Mouse (Mus musculus) regulatory T cell (primary cell): ENCODE measurements at regions not wholly inside any gene's neighbourhood (a gene's known extent, or its start where the extent isn't known, plus 50 kb on each side); places are given as distances from the start of the nearest gene placed in this dataset.

Experiments used
- in situ Hi-C: fragments of 300-600 bp; cut with MboI, MseI; formaldehyde crosslinking; loops from one replicate; pipeline ENCODE4 v1.15.1; 2025; ENCODE audit warnings: high pct_unique_total_duplicates

DNA sequence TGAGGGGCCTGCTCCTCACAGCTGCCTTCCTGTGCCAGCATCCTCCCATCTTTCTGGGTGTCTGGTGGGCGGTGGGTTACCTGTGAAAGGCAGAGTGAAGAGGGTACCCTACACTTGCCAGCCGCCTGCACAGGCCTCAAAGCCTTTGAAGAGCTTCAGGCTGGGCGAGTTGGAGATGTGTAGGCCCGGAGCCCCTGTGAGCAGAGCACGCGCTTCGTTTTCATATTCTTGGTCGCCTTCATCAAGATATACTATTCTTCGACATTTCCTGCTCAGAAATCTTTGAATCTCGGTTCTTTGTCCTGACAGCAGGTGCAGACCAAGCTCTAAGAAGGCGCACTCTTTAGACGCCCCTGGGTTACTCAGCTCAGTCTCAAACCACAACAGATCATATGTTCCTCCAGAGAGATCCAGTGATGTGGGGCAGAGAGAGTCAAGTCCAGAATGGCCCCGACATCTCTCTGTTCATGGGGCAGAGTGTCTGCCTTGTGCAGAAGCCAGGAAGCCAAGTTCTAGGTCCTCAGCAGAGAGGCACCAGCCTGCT, 170.7 kb upstream of the Id2 start:
- in situ Hi-C loops: no loop called here

DNA sequence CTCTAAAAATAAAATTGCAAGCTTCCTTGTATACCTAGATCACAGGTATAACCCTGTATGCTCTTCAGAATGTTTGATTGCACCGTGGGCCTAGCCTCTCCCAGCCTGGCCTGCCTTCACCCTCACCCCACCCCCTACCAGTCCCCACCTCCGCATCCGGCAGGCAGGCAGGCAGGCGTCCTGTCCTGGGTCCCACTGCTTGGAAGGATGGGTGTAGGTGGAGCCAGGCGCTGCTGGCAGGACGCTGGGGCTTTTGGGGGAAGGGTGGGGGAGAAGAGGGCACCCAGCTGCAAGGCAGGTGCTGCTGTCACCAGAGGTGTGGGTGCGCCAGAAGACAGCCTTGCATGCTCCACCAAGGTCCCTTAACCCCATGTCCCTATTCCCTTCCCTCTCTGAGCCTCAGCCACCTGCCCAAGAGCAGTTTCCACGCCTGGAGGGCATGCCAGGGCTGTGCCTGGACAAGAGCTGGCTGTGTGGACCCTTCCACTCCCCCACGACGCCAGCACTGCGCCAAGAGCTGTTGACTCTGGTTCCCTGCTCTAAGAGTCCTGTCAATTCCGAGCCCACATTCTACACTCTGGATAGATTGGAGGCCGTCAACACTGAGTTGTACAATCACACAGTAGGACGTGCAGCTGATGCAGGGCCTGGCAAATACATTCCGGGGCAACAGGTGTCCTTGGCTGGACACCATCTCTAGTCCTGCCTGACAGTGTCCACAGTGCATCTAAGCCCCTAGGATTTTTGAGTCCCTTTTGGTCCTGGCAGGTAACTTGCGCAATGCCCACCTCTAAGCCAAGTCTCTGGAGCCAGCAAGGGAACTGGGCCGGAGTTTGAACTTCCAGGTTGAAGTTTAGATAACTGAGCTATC, 170.0 kb upstream of the Id2 start:
- in situ Hi-C loops: no loop called here

DNA sequence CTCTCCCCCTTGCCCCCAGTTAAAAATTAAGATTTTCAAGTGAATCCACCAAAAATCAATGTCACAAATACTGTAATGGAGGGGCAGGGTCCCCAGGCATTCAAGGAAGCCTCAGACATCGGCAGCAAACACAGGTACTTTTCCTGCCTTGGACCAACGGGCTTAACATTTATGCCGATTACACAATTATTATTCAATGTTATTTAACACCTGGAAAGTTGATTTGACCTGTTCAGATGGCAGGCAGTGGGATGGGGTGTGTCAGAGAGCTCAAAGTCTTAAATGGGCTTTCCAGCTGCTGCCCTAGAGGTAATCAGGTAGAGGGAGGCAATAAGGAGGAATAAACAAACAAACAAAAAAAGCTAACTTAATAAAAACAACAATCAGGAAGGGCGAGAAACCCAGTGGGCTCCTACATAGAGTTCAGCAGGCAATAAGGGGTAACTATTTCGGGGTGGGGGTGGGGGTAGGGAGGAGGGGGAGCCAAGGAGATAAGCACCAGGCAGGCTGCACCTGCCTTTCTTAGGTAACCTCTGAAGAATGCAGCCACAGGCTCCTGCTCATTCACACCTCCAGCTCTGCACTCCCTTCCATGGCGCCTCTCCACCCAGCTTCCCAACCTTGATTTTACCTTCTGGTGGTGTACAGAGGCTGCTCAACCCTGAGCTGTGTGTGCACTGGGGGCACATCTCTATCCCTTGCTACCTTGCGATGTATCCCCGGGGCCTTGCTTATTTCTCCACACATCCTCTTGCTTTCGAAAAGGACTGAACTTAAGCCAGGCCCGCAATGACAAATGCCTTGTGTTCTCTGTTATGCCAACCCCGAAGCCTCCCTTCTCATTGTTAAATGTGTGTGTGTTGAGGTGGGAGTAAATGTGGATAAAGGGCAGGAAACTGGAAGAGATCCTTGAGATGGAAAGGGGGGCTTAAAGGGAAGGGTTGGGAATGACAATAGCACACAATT, 168.9 kb upstream of the Id2 start:
- in situ Hi-C loops: no loop called here

DNA sequence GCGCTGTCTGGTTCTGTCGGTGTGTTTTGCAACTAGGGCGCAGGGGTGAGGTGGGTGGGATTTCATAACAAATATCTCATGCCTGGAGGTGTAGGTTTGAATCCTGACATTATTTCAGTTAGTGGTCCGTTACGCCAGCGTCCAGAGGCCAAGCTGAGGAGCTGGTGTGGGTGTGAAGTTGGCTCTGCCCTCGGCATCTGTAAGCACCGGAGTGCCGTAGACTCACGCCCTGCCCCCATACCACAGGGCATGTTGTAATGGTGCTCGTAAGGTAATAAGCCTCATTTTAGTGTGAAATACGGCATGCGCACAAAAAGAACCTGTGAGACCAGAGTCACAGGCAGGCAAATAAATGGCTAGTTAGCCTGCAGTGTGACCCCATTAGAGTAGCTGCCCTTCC, 168.1 kb upstream of the Id2 start:
- in situ Hi-C loops: no loop called here

DNA sequence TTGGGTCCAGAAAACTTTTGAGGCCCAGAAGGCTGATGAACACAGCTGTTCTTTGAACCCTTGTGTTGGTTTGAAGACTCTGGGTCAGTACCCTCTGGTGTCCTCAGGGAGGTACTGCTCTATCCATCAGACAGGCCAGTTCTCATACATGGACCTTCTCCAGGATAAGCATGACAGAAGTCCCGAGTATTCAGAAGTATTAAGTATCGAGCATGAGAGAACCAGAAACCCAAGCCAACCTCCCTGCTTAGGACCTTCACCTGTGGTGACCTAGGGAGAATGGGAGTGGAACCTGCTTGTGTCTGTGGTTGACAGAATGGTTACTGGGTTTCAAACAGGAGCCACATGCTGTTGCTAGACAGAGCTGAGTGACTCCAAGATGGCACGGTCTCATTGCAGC, 167.5 kb upstream of the Id2 start:
- in situ Hi-C loops: no loop called here

DNA sequence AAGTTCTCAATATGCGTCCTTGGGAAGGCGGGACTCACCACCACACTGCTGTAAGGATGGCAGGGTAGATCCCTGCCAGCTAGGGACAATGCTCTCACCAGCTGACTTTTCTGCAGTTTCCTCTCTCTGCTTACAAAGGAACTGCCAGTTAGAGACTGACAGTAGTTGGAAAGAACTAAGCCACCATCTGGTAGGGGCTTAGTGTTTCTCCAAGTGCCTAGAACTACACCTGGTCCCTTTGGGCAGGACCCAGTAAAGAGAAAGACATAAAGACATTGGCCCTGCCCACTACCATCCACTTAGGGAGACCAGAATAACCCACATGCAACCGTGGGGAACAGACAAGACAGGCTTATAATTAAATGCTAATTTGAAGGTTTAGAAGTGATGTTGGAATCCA, 165.5 kb upstream of the Id2 start:
- in situ Hi-C loops: no loop called here

DNA sequence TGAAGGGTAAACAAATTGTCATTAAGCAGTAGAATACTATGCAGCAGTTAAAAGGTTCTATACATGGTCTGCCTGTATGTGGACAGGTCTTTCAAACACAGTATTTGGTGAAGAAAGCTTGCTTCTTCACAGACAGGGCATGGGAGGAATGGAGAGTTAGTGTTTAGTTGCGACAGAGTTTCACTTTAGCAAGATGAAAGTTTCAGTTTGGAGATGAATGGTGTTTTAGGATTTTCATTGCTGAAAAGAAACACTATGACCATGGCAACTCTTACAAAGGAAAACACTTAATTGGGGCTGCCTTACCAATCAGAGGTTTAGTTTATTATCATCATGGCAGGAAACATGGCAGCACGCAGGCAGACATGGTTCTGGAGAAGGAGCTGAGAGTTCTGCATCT, 162.2 kb upstream of the Id2 start:
- in situ Hi-C loops: no loop called here

DNA sequence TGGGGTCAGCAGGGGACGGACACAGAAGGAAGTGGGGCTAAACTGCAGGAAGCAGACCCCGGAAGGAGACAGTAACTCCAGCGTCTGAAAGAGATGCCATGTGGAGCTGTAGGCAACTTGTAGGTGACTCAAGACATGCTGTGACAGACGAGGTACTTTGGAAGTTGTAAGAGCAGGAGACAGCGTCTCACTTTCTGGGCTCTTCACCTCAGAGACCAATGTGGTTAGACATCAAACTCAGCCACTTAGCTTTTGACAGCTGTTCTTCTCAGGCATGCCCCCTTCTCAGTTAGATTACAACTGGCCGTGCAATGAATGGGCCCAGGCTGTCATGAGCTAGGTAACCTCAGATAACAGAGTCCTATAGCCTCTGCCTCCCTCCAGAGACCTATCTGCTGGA, 159.3 kb upstream of the Id2 start:
- in situ Hi-C loops: no loop called here

DNA sequence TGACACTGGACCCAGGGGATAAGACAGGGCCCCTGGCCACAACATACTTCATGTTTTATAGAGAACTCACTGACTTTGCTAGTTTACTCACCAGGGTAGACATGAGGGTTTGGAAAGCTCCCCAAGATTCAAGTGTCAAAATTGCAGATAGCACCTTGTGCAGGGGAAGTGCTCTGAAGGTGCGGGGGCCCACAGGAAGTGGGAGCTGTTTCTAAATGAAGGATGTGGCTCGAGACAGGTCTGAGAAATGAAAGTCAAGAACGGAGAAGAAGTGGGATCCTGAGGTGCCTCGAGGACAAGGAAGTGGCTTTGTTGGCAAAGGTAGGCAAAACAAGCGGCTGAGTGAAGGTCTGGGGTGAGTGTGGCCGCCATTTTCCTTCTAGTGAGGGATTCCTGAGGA, 157.8 kb upstream of the Id2 start:
- in situ Hi-C loops: no loop called here

DNA sequence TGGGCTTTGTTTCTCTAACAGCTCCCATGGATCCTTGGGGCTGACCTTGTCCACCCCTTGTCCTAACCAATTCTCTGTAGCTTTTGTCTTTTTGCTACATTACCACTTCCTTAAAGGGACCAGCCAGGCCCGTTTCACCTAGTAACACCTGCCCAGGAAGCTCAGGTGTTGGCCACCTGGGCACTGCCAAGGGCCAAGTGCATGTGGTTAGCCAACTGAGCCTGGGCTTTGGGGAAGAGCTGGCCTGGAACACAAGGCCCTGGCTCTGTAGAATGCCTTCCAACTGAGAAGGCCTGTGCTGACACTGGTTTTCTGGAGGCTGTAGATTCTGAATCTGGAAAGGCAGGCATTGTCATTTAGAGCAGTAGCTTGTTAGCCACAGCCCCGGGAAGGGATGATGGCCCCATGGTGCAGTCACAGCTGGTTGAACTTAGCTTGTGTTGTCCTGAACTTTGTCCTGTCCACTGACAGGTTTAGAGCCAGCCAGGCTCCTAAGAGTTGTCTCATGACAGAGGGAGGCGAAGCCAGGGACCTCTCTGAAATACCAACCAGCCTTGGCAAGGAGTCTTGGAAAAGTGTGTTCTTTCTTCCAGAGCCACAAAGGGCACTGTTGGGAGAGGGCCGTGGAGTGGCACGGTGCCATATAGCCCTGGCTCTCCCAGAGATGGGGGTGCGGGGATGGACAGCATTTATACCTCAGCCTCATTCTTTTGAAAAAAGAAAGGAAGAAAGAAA, 156.0 kb upstream of the Id2 start:
- in situ Hi-C loops: no loop called here

DNA sequence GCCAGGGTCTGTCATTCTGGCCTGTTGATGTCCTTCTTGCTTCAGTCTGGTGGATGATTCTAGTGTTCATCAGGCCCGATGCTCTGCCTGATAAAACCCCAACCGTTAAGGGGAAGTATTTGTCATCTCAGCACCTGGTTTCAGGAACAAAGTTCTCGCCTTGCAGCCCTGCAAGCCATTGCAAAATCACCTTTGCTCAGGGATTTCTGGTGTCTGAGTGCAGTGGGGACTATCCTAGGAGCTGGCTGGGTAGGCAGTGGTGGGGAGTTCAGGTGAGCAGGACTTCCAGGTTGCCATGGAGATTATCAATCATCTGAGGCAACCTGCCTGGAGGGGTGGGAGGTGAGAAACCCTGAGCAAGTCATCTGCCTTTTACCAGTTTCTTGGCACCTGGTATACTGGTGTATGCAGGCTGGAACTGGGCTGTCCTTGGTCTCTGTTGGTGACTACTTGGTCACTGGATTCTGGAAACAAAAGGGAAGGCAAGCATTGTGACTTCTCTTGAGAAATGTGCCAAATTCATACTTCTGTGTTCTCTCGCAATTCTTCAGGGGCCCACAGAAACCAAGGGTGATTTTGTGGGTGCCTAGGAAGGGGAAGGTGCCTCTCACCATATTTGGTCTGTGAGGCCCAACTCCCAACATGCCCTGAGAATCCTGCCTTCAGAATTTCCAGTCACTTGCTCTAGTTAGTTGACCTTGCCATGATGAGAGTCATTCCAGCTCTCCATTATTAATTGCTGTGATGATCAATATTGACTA, 154.7 kb upstream of the Id2 start:
- in situ Hi-C loops: no loop called here

DNA sequence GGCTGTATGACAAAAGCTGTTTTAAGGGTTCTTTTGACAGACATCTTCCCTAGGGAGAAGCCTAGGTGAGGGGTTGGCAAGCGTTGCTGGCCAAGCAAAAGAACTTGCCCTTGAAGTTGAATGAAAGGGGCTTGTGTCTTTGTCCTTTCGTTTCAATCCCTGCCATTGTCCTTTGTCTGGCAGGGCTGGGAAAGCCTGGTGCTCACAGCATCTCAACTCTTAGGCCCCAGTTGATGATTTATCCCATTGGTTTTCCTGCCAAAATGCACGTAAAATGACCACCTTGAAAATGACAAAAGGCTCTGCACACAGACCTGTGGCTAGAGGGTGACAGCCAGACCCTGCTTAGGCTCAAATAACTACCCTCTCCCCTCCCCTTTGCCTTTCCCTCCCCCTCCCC, 153.9 kb upstream of the Id2 start:
- in situ Hi-C loops: no loop called here

DNA sequence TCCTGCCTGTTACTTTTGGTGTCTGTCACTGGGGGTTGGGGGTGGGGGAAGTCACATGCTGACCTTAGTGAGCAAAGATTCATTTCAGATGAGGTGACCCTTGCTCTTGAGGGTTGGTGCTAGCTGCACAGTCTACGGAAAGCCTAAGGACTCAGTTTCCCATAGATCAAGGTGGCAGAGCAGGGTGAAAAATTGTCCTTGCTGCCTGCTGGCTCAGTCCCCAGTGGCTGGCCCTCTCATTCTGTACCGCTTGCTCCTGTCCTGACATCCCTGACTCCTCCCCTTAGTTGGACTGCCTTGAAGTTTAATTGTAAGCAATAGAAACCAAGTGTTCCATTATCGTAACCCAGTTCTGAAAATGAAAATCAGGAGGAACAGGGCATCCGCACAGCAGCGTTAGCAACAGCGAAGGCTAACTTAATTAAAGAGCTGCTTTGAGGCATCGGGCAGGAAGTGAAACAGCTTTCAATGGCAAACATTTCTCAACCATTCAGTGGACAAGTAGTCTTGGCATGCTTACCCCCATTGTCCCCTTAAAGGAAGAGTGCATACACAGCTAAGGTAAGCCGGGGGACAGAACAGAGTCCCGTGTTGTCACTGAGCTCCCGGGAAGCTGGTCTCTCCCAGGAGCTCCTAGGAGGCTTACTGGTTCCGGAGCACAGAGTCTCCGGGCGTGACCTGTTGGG, 151.9 kb upstream of the Id2 start:
- in situ Hi-C loops: loop anchor here (10.0 kb wide), 1 partner anchor 56 kb away; no protein-coding TSS in a partner anchor

DNA sequence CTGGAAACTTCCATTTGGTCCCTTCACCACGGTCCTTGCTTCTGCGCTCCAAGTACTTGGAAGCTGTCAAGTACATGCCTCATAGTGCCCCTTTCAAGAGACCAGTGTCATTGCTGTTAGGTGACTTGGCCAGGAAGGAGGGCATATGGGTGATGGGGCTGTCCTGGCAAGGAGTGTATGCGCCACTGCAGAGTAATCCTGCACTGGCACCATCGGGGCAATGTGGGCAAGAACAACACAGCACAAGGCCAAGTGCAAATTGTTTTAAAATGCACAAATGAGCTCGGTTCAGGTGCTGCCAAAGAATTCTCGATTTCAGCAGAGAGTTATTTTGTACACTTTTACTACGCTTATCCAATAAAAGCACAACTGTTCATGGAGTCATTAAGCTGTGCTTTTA, 149.6 kb upstream of the Id2 start:
- in situ Hi-C loops: loop anchor here (10.0 kb wide), 1 partner anchor 58 kb away; no protein-coding TSS in a partner anchor

DNA sequence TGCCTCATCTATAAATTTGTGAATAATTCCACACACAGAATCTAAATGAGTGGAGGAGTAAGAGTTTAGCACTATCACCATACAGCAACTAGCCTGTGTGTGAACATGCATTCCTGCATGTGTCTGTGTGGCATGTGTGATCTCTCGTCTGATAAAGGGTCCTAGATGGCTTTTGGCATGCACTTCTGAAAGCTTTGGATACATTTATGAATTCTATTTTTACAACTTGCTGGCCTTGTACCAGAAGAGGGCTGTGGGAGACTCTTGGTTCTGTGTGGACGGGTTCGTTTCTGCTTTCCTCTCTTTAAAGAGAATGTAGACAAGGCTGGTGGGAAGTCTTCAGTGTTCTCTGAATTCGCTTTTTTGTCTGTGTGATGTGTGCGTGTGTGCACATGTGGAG, 148.7 kb upstream of the Id2 start:
- in situ Hi-C loops: loop anchor here (10.0 kb wide), 1 partner anchor 59 kb away; no protein-coding TSS in a partner anchor

DNA sequence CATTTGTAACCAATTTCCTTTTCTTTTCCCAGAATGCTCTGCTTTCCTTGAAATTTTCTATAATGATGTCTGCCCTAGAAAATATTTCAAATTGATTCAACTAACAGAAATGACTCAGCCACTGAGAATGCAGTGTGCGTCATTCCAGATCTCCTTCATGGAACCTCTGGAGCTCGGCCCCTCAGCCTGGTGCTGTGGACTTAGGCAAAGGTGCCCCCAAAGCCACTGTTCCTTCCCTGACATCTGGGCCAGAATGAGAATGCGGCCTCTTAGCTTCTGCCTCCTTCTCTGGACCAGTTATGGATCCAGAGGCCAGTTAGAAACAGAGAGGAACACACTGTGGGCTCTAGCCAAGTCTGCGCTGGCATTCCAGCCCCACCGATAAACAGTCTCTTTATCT, 148.3 kb upstream of the Id2 start:
- in situ Hi-C loops: loop anchor here (10.0 kb wide), 1 partner anchor 60 kb away; no protein-coding TSS in a partner anchor

DNA sequence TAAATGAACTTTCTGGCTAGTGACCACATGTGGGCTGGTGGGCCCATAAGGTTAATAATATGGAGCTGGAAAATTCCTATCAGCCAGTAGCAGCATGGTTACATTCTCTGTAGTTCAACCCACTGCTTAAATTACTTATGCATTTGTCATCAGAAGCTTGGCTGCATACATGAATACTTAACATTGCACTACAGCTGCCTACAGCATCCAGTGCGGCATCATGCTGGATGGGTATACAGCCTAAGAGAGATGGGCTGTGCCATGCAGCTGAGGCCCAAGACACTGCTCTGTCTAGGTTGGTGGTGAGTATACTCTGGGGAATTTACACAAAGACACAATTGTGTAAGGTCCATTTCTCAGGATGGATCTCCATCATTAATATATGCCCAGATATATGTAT, 147.7 kb upstream of the Id2 start:
- in situ Hi-C loops: loop anchor here (10.0 kb wide), 1 partner anchor 60 kb away; no protein-coding TSS in a partner anchor

DNA sequence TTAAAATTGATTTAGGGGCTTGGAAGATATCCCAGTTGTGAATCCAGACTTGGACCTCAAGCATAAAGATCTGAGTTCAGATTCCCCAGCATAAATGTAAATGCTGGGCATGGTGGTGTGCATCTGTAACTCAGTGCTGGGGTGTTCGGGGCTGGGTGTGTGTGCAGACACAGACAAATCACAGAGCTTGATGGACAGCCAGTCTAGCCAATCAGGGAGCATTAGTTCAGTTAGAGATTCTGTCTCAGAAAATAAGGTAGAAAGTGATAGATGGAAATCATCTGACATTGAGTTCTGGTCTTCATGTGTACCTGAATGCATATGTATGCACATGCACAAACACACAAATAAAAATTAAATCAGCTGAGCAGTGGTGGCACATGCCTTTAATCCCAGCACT, 147.0 kb upstream of the Id2 start:
- in situ Hi-C loops: loop anchor here (10.0 kb wide), 1 partner anchor 61 kb away; no protein-coding TSS in a partner anchor

DNA sequence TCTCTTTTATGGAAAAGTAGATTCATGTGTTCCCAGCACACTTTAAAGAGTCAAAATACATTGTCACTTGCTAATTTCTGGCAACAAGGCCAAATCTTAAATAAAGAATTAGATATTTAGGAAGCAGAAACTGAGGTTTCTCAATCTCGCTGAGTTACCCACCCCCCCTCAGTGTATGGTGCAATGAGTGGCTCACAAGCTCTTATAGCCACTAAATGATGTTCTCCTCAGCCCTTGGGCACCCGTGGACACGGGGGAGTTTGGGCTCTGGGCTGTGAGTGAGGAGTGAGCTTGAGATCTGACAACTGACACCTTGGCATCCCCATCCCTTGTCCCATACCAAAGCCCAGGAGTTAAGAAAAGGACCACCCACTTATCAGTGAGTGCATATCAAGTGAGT, 145.4 kb upstream of the Id2 start:
- in situ Hi-C loops: loop anchor here (10.0 kb wide), 1 partner anchor 62 kb away; no protein-coding TSS in a partner anchor

DNA sequence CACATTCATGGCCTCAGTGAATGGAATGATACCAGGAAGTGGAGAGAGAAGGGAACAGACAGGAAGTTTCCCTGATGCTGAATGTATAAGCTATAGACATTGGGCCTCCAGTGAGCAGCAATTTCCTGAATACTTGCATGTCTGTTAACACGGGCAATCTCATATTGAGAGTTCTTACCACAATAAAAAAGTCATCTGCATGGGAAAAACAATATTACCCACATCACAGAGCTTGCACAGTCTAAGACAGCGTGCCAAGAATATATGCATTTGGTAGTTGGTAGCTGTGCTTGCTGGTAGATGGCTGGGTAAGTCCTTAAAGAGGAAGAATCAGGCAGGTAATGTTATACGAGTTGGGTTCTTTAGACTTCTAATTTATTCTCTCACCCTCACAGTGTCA, 144.7 kb upstream of the Id2 start:
- in situ Hi-C loops: loop anchor here (10.0 kb wide), 1 partner anchor 63 kb away; no protein-coding TSS in a partner anchor
